8 mouse cellular contexts compared by ENCODE assay signal in the genomic region with DNA sequence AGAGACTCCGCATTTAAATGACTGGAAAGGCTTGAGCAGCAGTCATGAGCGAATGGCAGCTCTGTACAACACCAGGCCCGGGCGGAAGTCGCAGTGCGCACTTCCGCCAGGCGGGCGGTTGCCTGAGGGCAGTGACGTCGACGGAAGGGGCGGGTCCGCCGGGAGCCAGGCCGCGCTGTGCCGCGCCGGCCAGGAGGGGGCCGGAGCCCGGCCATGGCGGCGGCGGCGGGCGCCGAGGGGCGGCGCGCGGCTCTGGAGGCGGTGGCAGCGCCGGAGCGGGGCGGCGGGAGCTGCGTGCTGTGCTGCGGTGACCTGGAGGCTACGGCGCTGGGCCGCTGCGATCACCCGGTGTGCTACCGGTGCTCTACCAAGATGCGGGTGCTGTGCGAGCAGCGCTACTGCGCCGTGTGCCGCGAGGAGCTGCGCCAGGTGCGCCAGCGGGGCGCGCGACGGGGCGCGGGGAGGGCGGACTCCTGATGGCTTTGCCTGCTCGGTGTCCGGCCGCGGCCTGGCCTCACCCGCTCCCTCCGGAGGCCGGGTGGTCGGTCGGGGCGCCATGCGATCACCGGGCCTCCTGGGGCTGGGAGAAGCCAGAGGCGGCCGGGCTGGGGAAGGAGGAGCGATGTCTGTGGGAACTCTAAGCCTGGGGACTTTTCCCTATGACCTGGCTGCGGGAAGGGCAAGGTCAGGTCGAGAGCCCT. TPM values are rescaled to one million over a fixed set of nuclear protein-coding genes. Genes with fewer than 3 reads are reported as not detected.
DNase-seq lines count a peak whose midpoint lies in the region; ATAC-seq lines count a peak whose summit lies in the region.

Gene Zfp598, plus strand, starts transcription at position 143 of the 701 bp plus-strand sequence.

- peak within 1 kb of the TSS; percentile 100 for H3K4me3 ChIP-seq in megakaryocyte, embryonic 14.5 days (replicated peaks)

- ATAC-seq in common myeloid progenitor, adult 5-6 weeks (replicated peaks; ENCODE audit: low read depth, poor library complexity, severe bottlenecking) = peak; percentile 87

- no peaks in the 10 kb centered on the region for H3K9me3 ChIP-seq in megakaryocyte, embryonic 14.5 days

- H3K4me1 ChIP-seq in megakaryocyte, embryonic 14.5 days = peaks cover 63% of the 10 kb centered on the region

- H3K36me3 ChIP-seq in megakaryocyte, embryonic 14.5 days (replicated peaks; ENCODE audit: low read length) = peaks cover 15% of the 10 kb centered on the region

- DNase-seq in ZHBTc4 (ENCODE audit: low read depth, low spot score) = peak; percentile 98
- peak; percentile 89 to 91 for DNase-seq in gastrocnemius, adult 8-10 months (ENCODE audit: low spot score in 2 of 2)
- peak; percentile 56 for DNase-seq in hindlimb bud, embryonic 11.5 days (ENCODE audit: extremely low spot score, low read depth, low spot score)
- DNase-seq in left cerebral cortex, adult 8-10 months (ENCODE audit: low spot score in 2 of 2) = peak; percentile 86 to 91
- peak; percentile 96 for DNase-seq in right cerebral cortex, postnatal 10 days (ENCODE audit: low spot score in 2 of 2)
- DNase-seq in urinary bladder, postnatal 25 days (ENCODE audit: low spot score) = peak; percentile 96

- peaks cover 2% of the 10 kb centered on the region for H3K27me3 ChIP-seq in megakaryocyte, embryonic 14.5 days (replicated peaks)

RNA-seq across cellular contexts. Expression of gene Zfp598, which starts in this region (rescaled TPM):
- total RNA-seq in common myeloid progenitor, adult 5-6 weeks (2017) = 20.0 and 25.4 TPM in 2 replicates
- total RNA-seq in gastrocnemius, adult 8-10 months (2022) = 10 to 100 TPM; 22.4 to 27.6 (median 27.0) TPM
- 10 to 100 TPM; 30.4 to 40.9 (median 36.1) TPM for total RNA-seq in left cerebral cortex, adult 8-10 months (2022)
- 45.3 and 55.8 TPM in 2 replicates for polyA plus RNA-seq in megakaryocyte, embryonic 14.5 days (2012; ENCODE audit: insufficient read depth, low replicate concordance)

Comparison
In these comparisons a context has a peak if more than half of its experiments do, and no peak if none do; other contexts are left out.
1. Peak in every context shown above with its lines: DNase-seq, ATAC-seq and H3K4me3 ChIP-seq.